Mouse (Mus musculus): ENCODE data around the gene Pmepa1. TPM values are rescaled to one million over a fixed set of nuclear protein-coding genes. Genes with fewer than 3 reads are reported as not detected.

The Pmepa1 gene
- polyA plus RNA-seq, 1 experiment from 2014 or later: 1.2 TPM

DNA sequence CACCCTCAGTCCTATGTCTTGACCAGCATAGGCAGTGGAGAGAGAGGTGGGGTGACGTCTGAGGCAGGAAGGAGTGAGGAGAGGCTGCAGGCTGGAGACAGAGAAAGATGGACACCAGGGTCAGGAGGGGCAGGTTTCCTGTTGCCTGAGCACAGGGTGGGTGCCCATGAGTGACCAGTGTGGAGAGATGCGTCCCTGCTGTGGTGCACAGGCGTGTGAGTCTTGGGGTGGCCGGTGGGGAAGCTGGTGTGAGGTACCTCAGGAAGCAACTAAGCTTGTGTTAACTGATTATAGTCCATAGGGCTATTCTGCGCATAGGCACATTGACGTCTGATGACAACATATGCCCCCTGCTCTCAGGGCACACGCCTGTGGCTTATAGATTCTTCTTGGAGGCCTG is 97.3 kb downstream of the Pmepa1 start:
- DNase-seq (ENCODE audit: low spot score) (peak; percentile 28), ATAC-seq (replicated peaks; ENCODE audit: low FRiP score) (no peak)
- peaks cover 4% of the 10 kb centered on the region; the same call in 1 of the 2 replicates for H3K4me1 ChIP-seq (replicated peaks; ENCODE audit: control insufficient read depth, insufficient read depth, low read length)
- no peaks in the 10 kb centered on the region for H3K9me3 ChIP-seq (ENCODE audit: control insufficient read depth, low read length)
- H3K9ac ChIP-seq (ENCODE audit: low read depth, low read length): no peak overlapping the region
- 68% methylated on average over 7 of the region's 7 CpGs for WGBS
- H3K27me3 ChIP-seq (replicated peaks; ENCODE audit: control insufficient read depth, insufficient read depth, low read length): peaks cover 12% of the 10 kb centered on the region; the same call in 1 of the 2 replicates
- no peaks in the 10 kb centered on the region for H3K36me3 ChIP-seq (ENCODE audit: control insufficient read depth, insufficient read depth, low read length)
- H3K4me2 ChIP-seq: no peak overlapping the region
- H3K4me3 ChIP-seq (ENCODE audit: low read depth, low read length): no peak overlapping the region
- H3K27ac ChIP-seq (ENCODE audit: low read depth, low read length): no peak overlapping the region

DNA sequence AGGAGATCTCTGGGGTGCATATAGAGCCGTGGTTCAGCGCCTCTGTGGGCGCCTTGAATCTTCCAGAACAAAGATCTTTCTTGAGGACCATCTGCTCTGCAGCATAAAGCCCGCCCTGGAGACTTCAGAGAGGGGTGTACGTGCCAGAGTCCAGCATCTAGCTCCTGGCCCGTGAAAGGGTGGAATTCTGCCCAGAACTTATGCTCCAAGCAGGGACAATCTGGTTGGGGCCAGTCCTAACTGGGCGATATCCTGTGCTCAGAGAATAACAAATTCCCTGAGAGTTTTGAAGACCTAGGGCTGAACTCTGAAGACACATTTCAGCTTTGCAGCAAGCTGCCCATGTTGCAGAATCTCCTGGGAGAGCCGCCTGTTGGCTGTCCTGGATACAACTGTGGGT is 98.4 kb downstream of the Pmepa1 start:
- Histone ChIP-seq H3K27ac (ENCODE audit: low read depth, low read length) (no peak overlapping the region), H3K27me3 (replicated peaks; ENCODE audit: control insufficient read depth, insufficient read depth, low read length) (peaks cover 12% of the 10 kb centered on the region; the same call in 1 of the 2 replicates), H3K4me3 (ENCODE audit: low read depth, low read length) (no peak overlapping the region), H3K9ac (ENCODE audit: low read depth, low read length) (no peak overlapping the region), H3K4me2 (no peak overlapping the region), H3K9me3 (ENCODE audit: control insufficient read depth, low read length) (no peaks in the 10 kb centered on the region), H3K4me1 (replicated peaks; ENCODE audit: control insufficient read depth, insufficient read depth, low read length) (peaks cover 6% of the 10 kb centered on the region; the same call in 1 of the 2 replicates), H3K36me3 (ENCODE audit: control insufficient read depth, insufficient read depth, low read length) (no peaks in the 10 kb centered on the region)
- 84% methylated on average over 8 of the region's 8 CpGs for WGBS
- ATAC-seq (replicated peaks; ENCODE audit: low FRiP score) (no peak), DNase-seq (ENCODE audit: low spot score) (no peak)

DNA sequence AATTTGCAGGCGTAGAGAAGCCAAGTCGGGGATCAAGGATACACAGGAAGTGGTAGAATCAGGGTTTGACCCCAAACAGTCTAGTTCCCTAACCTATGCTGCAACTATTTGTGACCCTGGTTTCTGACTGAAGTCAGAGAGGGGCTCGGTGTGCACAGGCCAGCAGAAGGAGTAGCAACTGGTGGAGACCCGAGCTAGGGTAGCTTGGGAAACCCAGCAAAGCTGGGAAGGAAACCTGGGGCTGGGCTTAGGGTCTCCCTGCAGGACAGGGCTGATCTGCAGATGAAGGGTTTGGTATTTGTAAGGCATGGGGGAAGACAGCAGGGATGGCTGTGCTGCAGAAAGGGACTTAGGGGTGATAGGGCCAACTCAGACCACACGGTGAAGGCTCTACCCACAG is 98.9 kb downstream of the Pmepa1 start:
- no peaks in the 10 kb centered on the region for H3K36me3 ChIP-seq (ENCODE audit: control insufficient read depth, insufficient read depth, low read length)
- H3K9me3 ChIP-seq (ENCODE audit: control insufficient read depth, low read length): no peaks in the 10 kb centered on the region
- ATAC-seq (replicated peaks; ENCODE audit: low FRiP score) (no peak), DNase-seq (ENCODE audit: low spot score) (peak; percentile 29)
- peaks cover 6% of the 10 kb centered on the region; the same call in 1 of the 2 replicates for H3K4me1 ChIP-seq (replicated peaks; ENCODE audit: control insufficient read depth, insufficient read depth, low read length)
- H3K9ac ChIP-seq (ENCODE audit: low read depth, low read length): no peak overlapping the region
- no peak overlapping the region for H3K4me2 ChIP-seq
- H3K27me3 ChIP-seq (replicated peaks; ENCODE audit: control insufficient read depth, insufficient read depth, low read length): peaks cover 14% of the 10 kb centered on the region
- no peak overlapping the region for H3K4me3 ChIP-seq (ENCODE audit: low read depth, low read length)
- no peak overlapping the region for H3K27ac ChIP-seq (ENCODE audit: low read depth, low read length)
- WGBS: 63% methylated on average over 5 of the region's 5 CpGs

DNA sequence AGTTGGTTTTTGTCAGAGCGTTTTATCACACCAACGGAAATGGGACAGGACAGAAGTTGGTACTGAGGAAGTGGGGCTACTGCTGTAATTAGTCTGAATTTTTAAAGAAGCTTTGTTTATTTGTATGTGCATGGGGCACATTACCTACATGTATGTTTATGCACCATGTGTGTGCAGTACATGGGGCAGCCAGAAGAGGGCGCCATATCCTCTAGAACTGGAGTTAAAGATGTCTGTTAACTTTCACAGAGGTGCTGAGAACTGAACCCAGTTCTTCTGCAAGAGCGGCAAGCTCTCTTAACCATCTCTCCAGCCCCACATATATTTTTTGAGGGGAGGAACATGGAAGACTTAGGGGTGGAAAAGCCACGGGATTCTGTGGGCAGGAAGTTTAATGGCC is 100.6 kb downstream of the Pmepa1 start:
- no peaks in the 10 kb centered on the region for H3K36me3 ChIP-seq (ENCODE audit: control insufficient read depth, insufficient read depth, low read length)
- peaks cover 10% of the 10 kb centered on the region; the same call in 1 of the 2 replicates for H3K4me1 ChIP-seq (replicated peaks; ENCODE audit: control insufficient read depth, insufficient read depth, low read length)
- H3K4me2 ChIP-seq: no peak overlapping the region
- no peak overlapping the region for H3K27ac ChIP-seq (ENCODE audit: low read depth, low read length)
- DNase-seq (ENCODE audit: low spot score) (no peak), ATAC-seq (replicated peaks; ENCODE audit: low FRiP score) (no peak)
- H3K9me3 ChIP-seq (ENCODE audit: control insufficient read depth, low read length): no peaks in the 10 kb centered on the region
- no peak overlapping the region for H3K4me3 ChIP-seq (ENCODE audit: low read depth, low read length)
- peaks cover 28% of the 10 kb centered on the region for H3K27me3 ChIP-seq (replicated peaks; ENCODE audit: control insufficient read depth, insufficient read depth, low read length)
- no peak overlapping the region for H3K9ac ChIP-seq (ENCODE audit: low read depth, low read length)
- WGBS: 85% methylated on average over 5 of the region's 5 CpGs

DNA sequence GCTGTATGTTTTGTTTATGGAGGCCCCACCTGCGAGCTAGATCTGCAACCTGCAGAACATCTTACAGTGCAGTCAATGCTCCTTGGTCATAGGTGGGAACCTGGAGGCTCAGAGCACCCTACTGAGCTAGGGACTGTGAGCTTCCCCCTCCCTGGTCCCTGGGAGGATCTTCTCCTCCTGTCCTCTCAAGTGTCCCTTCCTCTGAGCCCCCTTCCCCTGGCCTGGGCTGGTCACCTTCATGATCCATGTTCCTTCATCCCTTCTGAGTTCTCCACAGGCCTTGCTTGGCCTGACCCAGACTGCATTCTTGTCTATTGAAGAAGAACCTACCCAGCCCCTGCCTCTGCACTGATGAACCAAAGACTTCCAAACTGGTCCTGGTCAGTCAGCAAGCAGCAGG is 101.8 kb downstream of the Pmepa1 start:
- peak overlapping the region; percentile 59 for H3K4me2 ChIP-seq
- WGBS: 40% methylated on average over 1 of the region's 1 CpGs
- no peak overlapping the region for H3K27ac ChIP-seq (ENCODE audit: low read depth, low read length)
- peaks cover 10% of the 10 kb centered on the region; the same call in 1 of the 2 replicates for H3K4me1 ChIP-seq (replicated peaks; ENCODE audit: control insufficient read depth, insufficient read depth, low read length)
- no peaks in the 10 kb centered on the region for H3K36me3 ChIP-seq (ENCODE audit: control insufficient read depth, insufficient read depth, low read length)
- ATAC-seq (replicated peaks; ENCODE audit: low FRiP score) (no peak), DNase-seq (ENCODE audit: low spot score) (peak; percentile 36)
- H3K27me3 ChIP-seq (replicated peaks; ENCODE audit: control insufficient read depth, insufficient read depth, low read length): peaks cover 28% of the 10 kb centered on the region
- no peak overlapping the region for H3K9ac ChIP-seq (ENCODE audit: low read depth, low read length)
- no peak overlapping the region for H3K4me3 ChIP-seq (ENCODE audit: low read depth, low read length)
- no peaks in the 10 kb centered on the region for H3K9me3 ChIP-seq (ENCODE audit: control insufficient read depth, low read length)

Other genes starting within 250 kb of the Pmepa1 start
- 0.07 TPM in 1 of 2 replicates, not detected in the other for gene Ctcfl, start 157.0 kb downstream of the Pmepa1 start, polyA plus RNA-seq (2014; fragmentation: Nextera tagmentation; extraction: Ambion mirVana)
- 0.17 and 0.23 TPM in 2 replicates for gene Pck1, start 123.5 kb downstream of the Pmepa1 start, polyA plus RNA-seq (2014; fragmentation: Nextera tagmentation; extraction: Ambion mirVana)
- not detected in 2 replicates for gene Zbp1, start 57.6 kb downstream of the Pmepa1 start, polyA plus RNA-seq (2014; fragmentation: Nextera tagmentation; extraction: Ambion mirVana)
- not detected in 2 replicates for gene 1700021F07Rik, start 246.1 kb upstream of the Pmepa1 start, polyA plus RNA-seq (2014; fragmentation: Nextera tagmentation; extraction: Ambion mirVana)